Mouse (Mus musculus) heart, adult 2 months (tissue): ENCODE data around the gene Vps9d1.

ENCODE experiments used
- CTCF ChIP-seq: fragments of 200-600 bp; IDR thresholded peaks from 2 replicates; pipeline ENCODE4 v1.8.1; 2022; ENCODE audit warnings: antibody characterized with exemption, mild to moderate bottlenecking, moderate library complexity
- POLR2A ChIP-seq: fragments of 200-500 bp; IDR thresholded peaks from 2 replicates; pipeline ENCODE4 v1.6.1; 2011; ENCODE audit warnings: mild to moderate bottlenecking, low read depth, low read length, control low read depth; ENCODE audit not compliant: insufficient read depth

DNA sequence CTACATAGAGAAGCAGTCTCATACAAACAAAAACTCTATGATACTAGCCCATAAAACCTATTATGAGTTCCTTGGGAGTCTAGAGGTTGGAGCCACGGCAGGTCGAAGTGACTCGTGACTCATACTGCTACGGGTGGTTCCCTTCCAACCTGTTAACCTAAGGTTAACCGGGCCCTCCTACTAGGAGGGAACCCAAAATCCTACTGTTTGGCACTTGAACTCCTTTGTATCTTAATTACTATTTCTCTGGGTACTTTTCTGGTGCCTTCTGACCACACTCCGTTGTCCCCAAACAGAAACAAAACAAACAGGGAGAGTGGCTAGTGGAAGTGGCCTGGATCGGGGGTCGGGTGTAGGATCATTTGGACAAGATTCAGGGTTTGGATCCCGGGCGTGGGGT lies 42.3 kb downstream of the Vps9d1 start:
- TF ChIP-seq POLR2A (no peak), CTCF (no peak)
